Mouse (Mus musculus): ENCODE results near the gene Skor1.

DNA sequence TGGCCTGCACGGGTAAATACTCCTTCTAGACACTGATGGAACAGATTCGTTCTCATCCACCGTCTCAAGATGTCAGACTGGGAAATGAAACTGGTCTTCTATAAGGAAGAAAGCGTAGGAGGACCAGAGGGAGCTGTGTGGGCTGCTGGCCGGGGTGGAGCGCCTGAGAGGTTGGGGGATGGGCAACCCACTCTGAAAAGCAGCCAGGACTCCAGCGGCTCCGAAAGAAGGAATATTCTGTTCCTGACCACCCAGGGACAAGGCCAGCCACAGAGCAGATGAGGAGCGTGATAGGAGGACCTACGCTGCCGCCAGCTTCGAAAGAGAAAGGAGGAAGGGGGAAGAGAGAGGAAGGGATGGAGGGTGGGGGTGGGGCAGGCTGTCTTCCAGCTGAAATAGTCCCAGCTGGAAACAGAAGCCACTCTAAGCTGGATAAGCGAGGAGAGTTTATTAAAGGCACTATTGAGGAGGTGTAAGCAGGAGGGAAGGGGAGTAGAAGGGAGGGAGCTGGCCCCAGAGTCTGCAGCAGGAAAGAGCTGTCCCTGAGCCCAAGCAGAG lies 56.7 kb downstream of the Skor1 start:
- TF ChIP-seq CTCF (IDR thresholded peaks at IDR 0.05; ENCODE audit: insufficient read depth, low read length) (no peak), POLR2A (IDR thresholded peaks at IDR 0.05; ENCODE audit: borderline replicate concordance, extremely low read depth, low read depth, low read length) (peak; percentile 52; the same call in 1 of the 2 replicates)
